Mouse (Mus musculus): Measurements from ENCODE around the gene Mrps7. TPM values are rescaled to one million over a fixed set of nuclear protein-coding genes. Genes with fewer than 3 reads are reported as not detected.

The Mrps7 gene
- polyA plus RNA-seq, 1 experiment from 2014 or later = 111 TPM

- no peak overlapping the region for H3K27ac ChIP-seq (replicated peaks; ENCODE audit: low read depth, low read length)
- WGBS = 82% methylated on average over 6 of the region's 6 CpGs
- no peak overlapping the region for H3K4me2 ChIP-seq (ENCODE audit: low read depth, severe bottlenecking)
- no peaks in the 10 kb centered on the region for H3K9me3 ChIP-seq (ENCODE audit: control insufficient read depth, low read length)
- no peaks in the 10 kb centered on the region for H3K27me3 ChIP-seq (ENCODE audit: control insufficient read depth, insufficient read depth, low read length)
- H3K36me3 ChIP-seq (ENCODE audit: control insufficient read depth, insufficient read depth, low read length) = peaks cover 3% of the 10 kb centered on the region; the same call in 1 of the 2 replicates
- H3K4me1 ChIP-seq (ENCODE audit: control insufficient read depth, insufficient read depth, low read length) = peaks cover 3% of the 10 kb centered on the region; the same call in 1 of the 2 replicates
- H3K9ac ChIP-seq (ENCODE audit: low read length) = no peak overlapping the region
- H3K4me3 ChIP-seq (ENCODE audit: low read depth, low read length) = no peak overlapping the region
- DNase-seq (ENCODE audit: low spot score) (no peak), ATAC-seq (ENCODE audit: insufficient number of reproducible peaks, low FRiP score, low TSS enrichment, low read depth) (no peak)
Observed at GRCm38 (mm10) chr11:115616893-115617292, 13.2 kb downstream of the Mrps7 start.

GRCm38 (mm10) chr11:115618001-115618400 lies 14.3 kb downstream of the Mrps7 start:
- Histone ChIP-seq H3K9ac (ENCODE audit: low read length) (no peak overlapping the region), H3K27ac (replicated peaks; ENCODE audit: low read depth, low read length) (no peak overlapping the region), H3K4me2 (ENCODE audit: low read depth, severe bottlenecking) (no peak overlapping the region), H3K4me1 (ENCODE audit: control insufficient read depth, insufficient read depth, low read length) (no peaks in the 10 kb centered on the region; the same call in 1 of the 2 replicates), H3K36me3 (ENCODE audit: control insufficient read depth, insufficient read depth, low read length) (peaks cover 3% of the 10 kb centered on the region; the same call in 1 of the 2 replicates), H3K27me3 (ENCODE audit: control insufficient read depth, insufficient read depth, low read length) (no peaks in the 10 kb centered on the region), H3K4me3 (ENCODE audit: low read depth, low read length) (no peak overlapping the region), H3K9me3 (ENCODE audit: control insufficient read depth, low read length) (no peaks in the 10 kb centered on the region)
- DNase-seq (ENCODE audit: low spot score) (no peak), ATAC-seq (ENCODE audit: insufficient number of reproducible peaks, low FRiP score, low TSS enrichment, low read depth) (no peak)
- WGBS = 76% methylated on average over 2 of the region's 2 CpGs

GRCm38 (mm10) chr11:115618732-115619516 lies 15.2 kb downstream of the Mrps7 start:
- H3K27me3 ChIP-seq (ENCODE audit: control insufficient read depth, insufficient read depth, low read length) = no peaks in the 10 kb centered on the region
- no peak overlapping the region for H3K9ac ChIP-seq (ENCODE audit: low read length)
- no peak overlapping the region for H3K4me2 ChIP-seq (ENCODE audit: low read depth, severe bottlenecking)
- no peak for DNase-seq (ENCODE audit: low spot score)
- no peaks in the 10 kb centered on the region for H3K9me3 ChIP-seq (ENCODE audit: control insufficient read depth, low read length)
- ATAC-seq (ENCODE audit: insufficient number of reproducible peaks, low FRiP score, low TSS enrichment, low read depth) = no peak
- H3K4me3 ChIP-seq (ENCODE audit: low read depth, low read length) = no peak overlapping the region
- 88% methylated on average over 16 of the region's 16 CpGs for WGBS
- H3K4me1 ChIP-seq (ENCODE audit: control insufficient read depth, insufficient read depth, low read length) = no peaks in the 10 kb centered on the region
- peaks cover 3% of the 10 kb centered on the region; the same call in 1 of the 2 replicates for H3K36me3 ChIP-seq (ENCODE audit: control insufficient read depth, insufficient read depth, low read length)
- H3K27ac ChIP-seq (replicated peaks; ENCODE audit: low read depth, low read length) = no peak overlapping the region

- ATAC-seq (ENCODE audit: insufficient number of reproducible peaks, low FRiP score, low TSS enrichment, low read depth) = no peak
- Histone ChIP-seq H3K9ac (ENCODE audit: low read length) (no peak overlapping the region), H3K4me2 (ENCODE audit: low read depth, severe bottlenecking) (no peak overlapping the region), H3K27me3 (ENCODE audit: control insufficient read depth, insufficient read depth, low read length) (no peaks in the 10 kb centered on the region), H3K4me3 (ENCODE audit: low read depth, low read length) (no peak overlapping the region), H3K27ac (replicated peaks; ENCODE audit: low read depth, low read length) (no peak overlapping the region), H3K9me3 (ENCODE audit: control insufficient read depth, low read length) (no peaks in the 10 kb centered on the region), H3K4me1 (ENCODE audit: control insufficient read depth, insufficient read depth, low read length) (no peaks in the 10 kb centered on the region), H3K36me3 (ENCODE audit: control insufficient read depth, insufficient read depth, low read length) (peaks cover 3% of the 10 kb centered on the region; the same call in 1 of the 2 replicates)
- 94% methylated on average over 7 of the region's 7 CpGs for WGBS
- no peak for DNase-seq (ENCODE audit: low spot score)
Observed at GRCm38 (mm10) chr11:115619949-115620348, 16.2 kb downstream of the Mrps7 start.

GRCm38 (mm10) chr11:115623487-115624070 lies 19.9 kb downstream of the Mrps7 start:
- H3K4me1 ChIP-seq (ENCODE audit: control insufficient read depth, insufficient read depth, low read length) = no peaks in the 10 kb centered on the region
- no peak overlapping the region for H3K9ac ChIP-seq (ENCODE audit: low read length)
- no peak overlapping the region for H3K4me2 ChIP-seq (ENCODE audit: low read depth, severe bottlenecking)
- H3K9me3 ChIP-seq (ENCODE audit: control insufficient read depth, low read length) = no peaks in the 10 kb centered on the region
- H3K27me3 ChIP-seq (ENCODE audit: control insufficient read depth, insufficient read depth, low read length) = no peaks in the 10 kb centered on the region
- H3K36me3 ChIP-seq (ENCODE audit: control insufficient read depth, insufficient read depth, low read length) = peaks cover 3% of the 10 kb centered on the region; the same call in 1 of the 2 replicates
- H3K4me3 ChIP-seq (ENCODE audit: low read depth, low read length) = no peak overlapping the region
- no peak overlapping the region for H3K27ac ChIP-seq (replicated peaks; ENCODE audit: low read depth, low read length)
- WGBS = 79% methylated on average over 9 of the region's 9 CpGs
- DNase-seq (ENCODE audit: low spot score) (no peak), ATAC-seq (ENCODE audit: insufficient number of reproducible peaks, low FRiP score, low TSS enrichment, low read depth) (no peak)

- no peak overlapping the region for H3K4me2 ChIP-seq (ENCODE audit: low read depth, severe bottlenecking)
- ATAC-seq (ENCODE audit: insufficient number of reproducible peaks, low FRiP score, low TSS enrichment, low read depth) = no peak
- no peak overlapping the region for H3K4me3 ChIP-seq (ENCODE audit: low read depth, low read length)
- WGBS = 81% methylated on average over 9 of the region's 9 CpGs
- DNase-seq (ENCODE audit: low spot score) = no peak
- no peak overlapping the region for H3K9ac ChIP-seq (ENCODE audit: low read length)
- H3K27ac ChIP-seq (replicated peaks; ENCODE audit: low read depth, low read length) = no peak overlapping the region
- H3K4me1 ChIP-seq (ENCODE audit: control insufficient read depth, insufficient read depth, low read length) = no peaks in the 10 kb centered on the region
- H3K36me3 ChIP-seq (ENCODE audit: control insufficient read depth, insufficient read depth, low read length) = no peaks in the 10 kb centered on the region; the same call in 1 of the 2 replicates
- no peaks in the 10 kb centered on the region for H3K27me3 ChIP-seq (ENCODE audit: control insufficient read depth, insufficient read depth, low read length)
- H3K9me3 ChIP-seq (ENCODE audit: control insufficient read depth, low read length) = no peaks in the 10 kb centered on the region
Observed at GRCm38 (mm10) chr11:115625877-115626276, 22.2 kb downstream of the Mrps7 start.

- no peaks in the 10 kb centered on the region for H3K27me3 ChIP-seq (ENCODE audit: control insufficient read depth, insufficient read depth, low read length)
- DNase-seq (ENCODE audit: low spot score) (no peak), ATAC-seq (ENCODE audit: insufficient number of reproducible peaks, low FRiP score, low TSS enrichment, low read depth) (no peak)
- H3K27ac ChIP-seq (replicated peaks; ENCODE audit: low read depth, low read length) = no peak overlapping the region
- H3K9me3 ChIP-seq (ENCODE audit: control insufficient read depth, low read length) = no peaks in the 10 kb centered on the region
- H3K9ac ChIP-seq (ENCODE audit: low read length) = no peak overlapping the region
- peak overlapping the region; percentile 56 for H3K4me3 ChIP-seq (ENCODE audit: low read depth, low read length)
- H3K4me2 ChIP-seq (ENCODE audit: low read depth, severe bottlenecking) = peak overlapping the region; percentile 76
- no peaks in the 10 kb centered on the region for H3K4me1 ChIP-seq (ENCODE audit: control insufficient read depth, insufficient read depth, low read length)
- no peaks in the 10 kb centered on the region; the same call in 1 of the 2 replicates for H3K36me3 ChIP-seq (ENCODE audit: control insufficient read depth, insufficient read depth, low read length)
- WGBS = 54% methylated on average over 11 of the region's 11 CpGs
Observed at GRCm38 (mm10) chr11:115626824-115627616, 23.3 kb downstream of the Mrps7 start.

Measured in limb, embryonic 11.5 days (tissue).